Mouse (Mus musculus) midbrain, embryonic 13.5 days (tissue): ENCODE results near the gene Chil1. TPM values are rescaled to one million over a fixed set of nuclear protein-coding genes. Genes with fewer than 3 reads are reported as not detected.

ENCODE experiments used
- ATAC-seq: fragments of 200-750 bp; cut with Nextera tagmentation; 2 replicates; pipeline ENCODE4 v1.8.0; 2017; ENCODE audit warnings: mild to moderate bottlenecking, moderate TSS enrichment, moderate library complexity
- H3K27ac ChIP-seq: fragments of 300-500 bp; sonication (generic); 2 replicates; pipeline ENCODE4 v1.5.1; 2015; ENCODE audit warnings: inconsistent platforms, mild to moderate bottlenecking, moderate library complexity
- H3K27me3 ChIP-seq: fragments of 300-500 bp; sonication (generic); 2 replicates; pipeline ENCODE4 v1.6.1; 2015; ENCODE audit warnings: mild to moderate bottlenecking, inconsistent platforms
- H3K36me3 ChIP-seq: fragments of 300-500 bp; sonication (generic); 2 replicates; pipeline ENCODE4 v1.6.1; 2015; ENCODE audit warnings: mild to moderate bottlenecking, inconsistent platforms
- H3K4me1 ChIP-seq: fragments of 300-500 bp; sonication (generic); replicated peaks from 2 replicates; pipeline ENCODE4 v1.6.1; 2015; ENCODE audit warnings: inconsistent platforms
- H3K4me2 ChIP-seq: fragments of 300-500 bp; sonication (generic); replicated peaks from 2 replicates; pipeline ENCODE4 v1.6.1; 2015; ENCODE audit warnings: moderate library complexity, mild to moderate bottlenecking, inconsistent platforms
- H3K4me3 ChIP-seq: fragments of 300-500 bp; sonication (generic); replicated peaks from 2 replicates; pipeline ENCODE4 v1.5.1; 2015; ENCODE audit warnings: mild to moderate bottlenecking, inconsistent platforms
- H3K9ac ChIP-seq: fragments of 300-500 bp; sonication (generic); replicated peaks from 2 replicates; pipeline ENCODE4 v1.6.1; 2015; ENCODE audit warnings: mild to moderate bottlenecking, inconsistent platforms
- H3K9me3 ChIP-seq: fragments of 300-500 bp; sonication (generic); 2 replicates; pipeline ENCODE4 v1.6.1; 2016; ENCODE audit warnings: mild to moderate bottlenecking, inconsistent platforms
- WGBS: fragments of 180-500 bp; shearing (Covaris S2); methylation state at CpG from one replicate; pipeline ENCODE4 v1.1.7; 2015; 5-methylcytosine and 5-hydroxymethylcytosine counted together
- polyA plus RNA-seq: library from polyadenylated mRNA; unstranded; fragments of >200 nt; fragmentation: Nextera tagmentation; extraction: Ambion mirVana; gene quantifications from 2 replicates; pipeline ENCODE4 v1.2.1, GENCODE M21; 2015

Chil1 gene
- 2.6 and 3.2 TPM in 2 replicates for polyA plus RNA-seq

GRCm38 (mm10) chr1:134182025-134182424 lies at the start of gene Chil1:
Gene Chil1 (plus strand): TSS chr1:134182176.
- Histone ChIP-seq H3K4me3 (no peak within 1 kb of the TSS), H3K9ac (no peak within 1 kb of the TSS), H3K9me3 (no peaks in the 10 kb centered on the region), H3K27me3 (0 out of 2 replicates have a peak, but pooled peaks cover 9% of the 10 kb centered on the region), H3K27ac (no peak within 1 kb of the TSS), H3K4me2 (no peak within 1 kb of the TSS), H3K36me3 (no peaks in the 10 kb centered on the region), H3K4me1 (0 out of 2 replicates have a peak, but pooled peaks cover 3% of the 10 kb centered on the region)
- WGBS = 64% methylated on average over 4 of the region's 4 CpGs
- ATAC-seq = no peak

GRCm38 (mm10) chr1:134133316-134133715 lies 48.7 kb upstream of the Chil1 start:
- ATAC-seq = no peak
- H3K4me3 ChIP-seq = no peak overlapping the region
- 0 out of 2 replicates have a peak, but pooled peaks cover 2% of the 10 kb centered on the region for H3K9me3 ChIP-seq
- H3K4me2 ChIP-seq = no peak overlapping the region
- no peak overlapping the region for H3K9ac ChIP-seq
- H3K27ac ChIP-seq = no peak overlapping the region
- H3K36me3 ChIP-seq = no peaks in the 10 kb centered on the region
- H3K4me1 ChIP-seq = no peaks in the 10 kb centered on the region
- 61% methylated on average over 11 of the region's 11 CpGs for WGBS
- no peaks in the 10 kb centered on the region for H3K27me3 ChIP-seq

- H3K4me3 ChIP-seq = no peak overlapping the region
- H3K27ac ChIP-seq = no peak overlapping the region
- H3K36me3 ChIP-seq = no peaks in the 10 kb centered on the region
- no peak overlapping the region for H3K9ac ChIP-seq
- H3K4me2 ChIP-seq = no peak overlapping the region
- 54% methylated on average over 3 of the region's 3 CpGs for WGBS
- H3K27me3 ChIP-seq = no peaks in the 10 kb centered on the region
- H3K4me1 ChIP-seq = no peaks in the 10 kb centered on the region
- no peaks in the 10 kb centered on the region for H3K9me3 ChIP-seq
- ATAC-seq = no peak
Observed at GRCm38 (mm10) chr1:134136351-134136750, 45.6 kb upstream of the Chil1 start.

GRCm38 (mm10) chr1:134138424-134138823 lies 43.6 kb upstream of the Chil1 start:
- Histone ChIP-seq H3K4me1 (peaks cover 14% of the 10 kb centered on the region), H3K27ac (no peak overlapping the region), H3K4me3 (no peak overlapping the region), H3K9me3 (no peaks in the 10 kb centered on the region), H3K27me3 (no peaks in the 10 kb centered on the region), H3K36me3 (no peaks in the 10 kb centered on the region), H3K4me2 (no peak overlapping the region), H3K9ac (no peak overlapping the region)
- WGBS = 84% methylated on average over 9 of the region's 9 CpGs
- ATAC-seq = no peak

GRCm38 (mm10) chr1:134142363-134142794 lies 39.6 kb upstream of the Chil1 start:
- H3K27me3 ChIP-seq = no peaks in the 10 kb centered on the region
- no peaks in the 10 kb centered on the region for H3K9me3 ChIP-seq
- no peak overlapping the region for H3K9ac ChIP-seq
- ATAC-seq = peak; percentile 80
- H3K4me1 ChIP-seq = peaks cover 18% of the 10 kb centered on the region
- H3K27ac ChIP-seq = peak overlapping the region; percentile 71
- 0 out of 2 replicates have a peak overlapping the region, but pooled peaks have one; percentile 2 for H3K4me2 ChIP-seq
- H3K36me3 ChIP-seq = no peaks in the 10 kb centered on the region
- WGBS = 29% methylated on average over 4 of the region's 4 CpGs
- H3K4me3 ChIP-seq = no peak overlapping the region

- 0 out of 2 replicates have a peak, but pooled peaks cover 5% of the 10 kb centered on the region for H3K27me3 ChIP-seq
- no peaks in the 10 kb centered on the region for H3K36me3 ChIP-seq
- ATAC-seq = no peak
- WGBS = 88% methylated on average over 8 of the region's 8 CpGs
- H3K4me3 ChIP-seq = no peak overlapping the region
- H3K9ac ChIP-seq = no peak overlapping the region
- no peak overlapping the region for H3K4me2 ChIP-seq
- H3K27ac ChIP-seq = no peak overlapping the region
- H3K4me1 ChIP-seq = peaks cover 18% of the 10 kb centered on the region
- no peaks in the 10 kb centered on the region for H3K9me3 ChIP-seq
Observed at GRCm38 (mm10) chr1:134146066-134146465, 35.9 kb upstream of the Chil1 start.

- Histone ChIP-seq H3K27me3 (0 out of 2 replicates have a peak, but pooled peaks cover 10% of the 10 kb centered on the region), H3K9ac (no peak overlapping the region), H3K4me1 (no peaks in the 10 kb centered on the region), H3K4me2 (no peak overlapping the region), H3K27ac (no peak overlapping the region), H3K9me3 (no peaks in the 10 kb centered on the region), H3K4me3 (no peak overlapping the region), H3K36me3 (no peaks in the 10 kb centered on the region)
- ATAC-seq = no peak
- 76% methylated on average over 8 of the region's 8 CpGs for WGBS
Observed at GRCm38 (mm10) chr1:134150076-134150475, 31.9 kb upstream of the Chil1 start.

- no peak overlapping the region for H3K4me3 ChIP-seq
- H3K27me3 ChIP-seq = 0 out of 2 replicates have a peak, but pooled peaks cover 10% of the 10 kb centered on the region
- no peaks in the 10 kb centered on the region for H3K4me1 ChIP-seq
- no peak overlapping the region for H3K4me2 ChIP-seq
- H3K27ac ChIP-seq = no peak overlapping the region
- WGBS = 92% methylated on average over 9 of the region's 9 CpGs
- H3K36me3 ChIP-seq = no peaks in the 10 kb centered on the region
- no peaks in the 10 kb centered on the region for H3K9me3 ChIP-seq
- no peak overlapping the region for H3K9ac ChIP-seq
- ATAC-seq = no peak
Observed at GRCm38 (mm10) chr1:134150745-134151144, 31.2 kb upstream of the Chil1 start.

GRCm38 (mm10) chr1:134151655-134152412 lies 30.1 kb upstream of the Chil1 start:
- Histone ChIP-seq H3K9ac (no peak overlapping the region), H3K4me1 (no peaks in the 10 kb centered on the region), H3K27me3 (0 out of 2 replicates have a peak, but pooled peaks cover 10% of the 10 kb centered on the region), H3K4me3 (no peak overlapping the region), H3K4me2 (no peak overlapping the region), H3K9me3 (no peaks in the 10 kb centered on the region), H3K36me3 (no peaks in the 10 kb centered on the region), H3K27ac (no peak overlapping the region)
- peak; percentile 88 for ATAC-seq
- WGBS = 33% methylated on average over 13 of the region's 13 CpGs

GRCm38 (mm10) chr1:134152626-134153590 lies 29.1 kb upstream of the Chil1 start:
- Histone ChIP-seq H3K36me3 (no peaks in the 10 kb centered on the region), H3K9me3 (no peaks in the 10 kb centered on the region), H3K4me3 (no peak overlapping the region), H3K27ac (no peak overlapping the region), H3K27me3 (0 out of 2 replicates have a peak, but pooled peaks cover 10% of the 10 kb centered on the region), H3K9ac (no peak overlapping the region), H3K4me1 (no peaks in the 10 kb centered on the region), H3K4me2 (no peak overlapping the region)
- no peak for ATAC-seq
- 79% methylated on average over 21 of the region's 21 CpGs for WGBS

GRCm38 (mm10) chr1:134154121-134154520 lies 27.9 kb upstream of the Chil1 start:
- H3K4me2 ChIP-seq = no peak overlapping the region
- H3K9ac ChIP-seq = no peak overlapping the region
- H3K27ac ChIP-seq = no peak overlapping the region
- no peak overlapping the region for H3K4me3 ChIP-seq
- no peaks in the 10 kb centered on the region for H3K4me1 ChIP-seq
- 88% methylated on average over 3 of the region's 3 CpGs for WGBS
- no peaks in the 10 kb centered on the region for H3K36me3 ChIP-seq
- no peak for ATAC-seq
- H3K27me3 ChIP-seq = 0 out of 2 replicates have a peak, but pooled peaks cover 10% of the 10 kb centered on the region
- H3K9me3 ChIP-seq = peaks cover 3% of the 10 kb centered on the region; the same call in 1 of the 2 replicates
